Mouse (Mus musculus) thymus, postnatal 4 days (tissue): Measurements from ENCODE around the gene Parp16.
"Not testable (repeated sequence)": the region's sequence is repeated elsewhere in the genome, so short reads cannot be mapped to it uniquely, and the experiment has no call there.

Source experiments
- DNase-seq: peaks from one replicate; pipeline ENCODE4 v3.0.0; 2021

Parp16 gene

DNA sequence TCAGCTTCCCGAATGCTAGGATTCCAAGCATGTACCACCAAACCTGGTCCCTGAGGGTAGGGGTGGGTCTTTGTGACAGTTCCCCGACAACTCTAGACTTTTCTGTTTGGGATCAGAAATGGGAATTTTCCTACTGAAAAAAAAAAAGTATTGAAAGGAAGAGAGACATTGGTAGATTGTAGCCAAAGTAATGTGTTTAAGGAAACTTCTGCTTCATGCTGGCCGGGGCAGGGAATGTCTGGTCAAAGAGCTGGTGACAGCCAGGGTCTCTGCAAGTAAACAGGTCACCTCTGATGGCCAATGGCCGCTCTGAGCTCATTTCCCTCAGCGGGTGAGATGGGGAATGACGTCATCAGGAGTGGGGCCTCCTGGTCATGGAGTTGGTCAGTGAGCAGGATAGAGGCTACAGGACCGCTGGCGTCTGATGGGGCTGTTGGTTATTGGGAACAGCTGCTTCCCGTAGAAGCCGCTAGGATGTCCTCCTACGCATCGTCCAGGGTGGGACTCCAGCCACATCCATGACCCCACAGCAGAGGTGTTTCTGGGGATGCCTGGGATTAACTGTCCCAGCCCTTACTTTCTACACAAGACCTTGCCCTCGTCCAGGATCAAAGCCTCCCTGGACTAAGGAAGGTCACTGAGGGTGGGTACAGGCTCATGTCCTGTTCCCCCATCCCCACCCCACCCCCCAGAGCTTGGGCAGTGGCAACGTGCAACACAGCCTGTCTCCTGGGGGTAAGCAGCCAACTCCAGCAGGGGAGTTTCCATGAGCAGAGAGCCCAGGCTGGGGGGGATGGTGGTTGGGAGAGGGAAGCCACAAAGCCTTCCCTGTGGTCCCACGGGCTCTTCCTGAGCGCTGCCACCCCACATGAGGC lies 52.6 kb downstream of the Parp16 start:
- DNase-seq, result no peak

DNA sequence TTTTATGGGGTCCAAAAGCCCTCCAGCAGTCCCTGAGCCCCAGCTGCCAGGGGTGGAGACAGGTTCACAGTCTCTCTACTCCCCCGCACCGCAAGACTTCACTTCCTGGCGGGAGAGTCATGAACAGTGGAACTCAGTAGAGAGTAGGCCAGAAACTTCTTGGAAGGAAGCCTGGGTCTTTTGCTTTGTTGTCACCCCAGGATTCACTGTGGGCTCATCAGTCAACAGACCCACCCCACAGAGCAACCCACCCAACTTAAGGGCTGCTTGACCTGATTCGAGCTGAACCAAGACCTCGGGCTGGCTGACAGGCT lies 53.2 kb downstream of the Parp16 start:
- peak; percentile 56 for DNase-seq

DNA sequence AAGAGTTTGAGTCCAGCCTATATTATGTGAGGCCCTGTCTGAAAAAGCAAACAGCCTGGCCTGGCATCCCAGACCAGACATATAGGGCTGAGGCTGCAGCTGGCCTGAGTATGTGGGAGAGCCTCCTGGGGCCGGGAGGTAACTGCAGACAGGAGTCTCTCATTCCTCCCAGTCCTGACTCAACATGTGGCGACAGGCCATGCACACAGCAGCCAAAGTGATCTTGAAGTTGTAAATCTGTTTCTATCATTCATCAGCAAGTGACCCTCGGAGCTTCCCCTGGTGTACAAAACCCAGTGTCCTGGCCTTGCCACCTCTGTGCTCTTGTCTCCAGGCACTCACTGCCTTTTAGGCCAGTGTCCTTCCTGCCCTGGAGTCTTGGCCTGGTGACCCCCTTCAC lies 56.9 kb downstream of the Parp16 start:
- DNase-seq, result no peak

DNA sequence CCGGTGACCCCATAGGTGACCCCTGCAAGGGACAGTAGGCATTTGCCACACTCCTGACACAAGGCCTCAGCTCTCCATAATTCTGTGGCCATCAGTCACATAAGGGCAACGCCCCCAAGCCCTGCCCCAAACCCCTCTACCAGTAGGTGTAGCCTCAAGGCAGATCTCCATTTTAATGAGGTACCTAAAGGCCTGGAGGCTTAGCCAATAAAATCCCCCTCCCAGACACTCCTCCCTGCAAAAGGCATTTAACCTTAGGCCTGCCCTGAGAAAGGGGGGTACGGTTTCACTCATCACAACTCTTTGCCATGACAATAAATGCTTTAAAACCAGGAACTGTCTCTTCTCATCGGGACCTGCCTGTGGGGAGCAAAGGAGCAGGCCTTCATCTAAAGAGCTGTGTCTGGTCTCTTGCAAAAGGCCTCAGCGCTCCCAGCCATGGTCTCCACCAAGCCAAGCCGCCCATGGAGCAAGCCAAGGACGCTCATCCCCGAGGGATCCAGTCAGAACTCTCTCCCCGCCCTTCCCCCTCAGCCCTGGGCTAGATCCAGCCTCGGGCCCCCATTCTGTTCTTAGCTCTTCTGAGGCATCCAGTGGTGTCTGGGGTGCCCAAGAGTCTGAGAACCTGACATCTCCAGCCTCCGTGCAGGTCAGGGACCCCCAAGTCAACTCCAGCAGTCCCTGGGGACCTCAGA lies 60.9 kb downstream of the Parp16 start:
- no peak for DNase-seq

DNA sequence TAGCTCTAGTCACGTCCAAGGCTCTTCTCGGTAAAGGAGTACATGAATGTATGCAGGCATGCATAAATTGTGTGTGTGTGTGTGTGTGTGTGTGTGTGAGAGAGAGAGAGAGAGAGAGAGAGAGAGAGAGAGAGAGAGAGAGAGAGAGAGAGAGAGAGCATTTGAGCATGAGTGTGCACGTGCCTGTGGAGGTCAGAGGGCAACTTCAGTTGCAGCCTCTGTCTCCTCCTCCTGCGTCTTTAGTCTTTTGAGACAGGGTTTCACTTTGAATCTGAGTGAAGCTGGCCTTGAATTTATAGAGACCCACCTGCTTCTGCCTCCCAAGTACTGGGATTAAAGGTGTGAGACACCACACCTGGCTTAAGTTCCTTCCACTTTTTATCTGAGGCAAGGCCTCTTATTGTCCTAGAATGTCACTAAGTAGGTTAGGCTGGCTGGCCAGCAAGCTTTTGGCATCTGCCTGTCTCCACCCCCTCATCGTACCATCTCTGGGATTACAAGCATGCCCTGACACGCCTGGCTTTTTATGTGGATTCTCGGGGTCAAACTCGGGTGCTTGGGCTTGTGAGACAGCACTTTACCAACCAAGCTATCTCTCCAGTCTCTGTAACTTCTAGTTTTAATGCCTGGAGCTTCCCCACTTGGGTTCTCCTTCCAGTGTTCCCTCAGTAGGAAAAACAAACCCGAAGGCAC lies 62.2 kb downstream of the Parp16 start:
- DNase-seq, result no peak

DNA sequence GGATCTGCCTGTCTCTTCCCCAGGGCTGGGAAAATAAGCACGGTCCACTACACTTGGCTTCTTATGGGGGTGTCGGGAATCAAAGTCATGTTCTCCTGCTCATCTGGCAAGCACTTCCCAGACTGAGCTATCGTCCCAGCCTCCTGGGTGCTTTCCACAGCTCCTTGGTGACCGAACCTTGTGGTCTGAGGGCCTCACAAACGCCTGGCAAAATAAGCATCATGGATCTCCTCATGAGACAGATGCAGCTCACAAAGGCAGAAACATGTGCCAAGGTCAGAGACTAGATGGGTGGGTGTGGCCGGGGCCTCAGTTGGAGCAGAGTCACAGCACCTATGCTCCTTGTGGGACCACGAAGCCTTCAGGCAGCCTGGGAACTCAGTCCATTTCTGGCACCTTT lies 64.2 kb downstream of the Parp16 start:
- DNase-seq, result no peak

DNA sequence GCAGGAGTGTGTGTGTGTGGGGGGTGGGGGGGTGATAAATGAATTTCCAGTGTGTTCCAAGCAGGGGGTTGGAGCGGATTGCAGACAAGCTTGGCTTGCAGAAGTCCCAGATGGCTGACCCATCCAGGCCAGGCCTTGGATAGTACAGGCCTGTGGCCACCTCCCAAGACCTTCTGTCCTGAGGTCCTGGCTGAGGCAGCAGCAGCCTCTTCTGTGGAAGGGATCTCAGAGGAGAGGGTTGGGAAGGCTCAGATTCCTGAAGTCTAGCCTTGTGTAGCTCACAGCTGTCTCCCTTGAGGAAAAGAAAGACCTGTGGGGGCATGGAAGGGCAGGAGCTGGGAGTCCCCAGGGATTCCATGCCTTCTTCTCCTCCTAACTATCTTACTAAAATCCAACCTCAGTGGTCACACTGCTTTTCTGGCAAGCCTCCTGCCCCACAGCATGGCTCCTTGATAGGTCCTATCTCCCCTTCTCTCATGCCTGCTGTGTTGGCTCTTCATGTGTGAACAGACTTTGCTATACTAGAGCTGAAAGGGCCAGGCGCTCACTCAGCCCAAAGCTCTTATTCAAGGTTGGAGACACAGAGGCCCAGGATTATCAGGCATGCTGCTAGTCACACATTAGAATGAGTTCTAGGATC lies 66.6 kb downstream of the Parp16 start:
- no peak for DNase-seq

DNA sequence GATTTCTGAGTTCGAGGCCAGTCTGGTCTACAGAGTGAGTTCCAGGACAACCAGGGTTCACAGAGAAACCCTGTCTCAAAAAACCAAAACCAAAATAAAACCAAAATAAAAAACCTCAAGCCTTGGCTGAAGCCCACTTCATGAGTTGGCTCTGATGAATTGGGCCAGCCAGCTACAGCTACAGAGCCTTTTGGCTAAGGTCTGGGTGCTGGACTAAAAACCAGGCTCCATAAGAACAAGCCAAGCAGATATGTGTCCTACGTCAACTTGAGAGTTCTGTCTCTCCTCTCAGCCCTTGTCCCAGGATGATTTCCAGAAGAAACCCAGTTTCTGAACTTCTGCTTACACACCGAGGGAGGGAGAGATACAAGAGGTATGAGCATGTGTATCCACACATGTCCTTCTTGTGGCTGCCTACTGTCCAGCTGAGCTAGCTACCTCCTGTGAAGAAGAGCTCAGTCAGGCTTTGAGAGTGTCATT lies 67.5 kb downstream of the Parp16 start:
- no peak for DNase-seq

DNA sequence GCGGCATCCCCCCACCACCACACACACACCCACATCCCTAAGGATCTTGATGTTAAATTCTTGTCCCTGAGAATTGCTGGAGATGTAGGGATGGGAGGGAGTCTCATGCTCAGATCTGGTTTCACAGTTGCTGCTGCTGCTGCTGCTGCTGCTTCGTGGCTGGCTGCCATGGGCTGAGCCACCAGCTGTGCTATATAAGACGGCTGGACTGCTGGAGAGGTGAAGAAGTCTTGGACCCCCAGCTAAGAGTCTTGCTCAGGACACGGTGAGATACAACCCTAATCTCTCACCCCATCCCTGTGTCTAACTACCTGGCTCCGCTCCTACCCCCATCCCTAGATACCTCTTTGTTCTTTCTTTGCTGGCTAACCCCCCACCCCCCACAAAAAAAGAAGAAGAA lies 69.8 kb downstream of the Parp16 start, which contains the start of gene Cilp:
TSS of gene Cilp (plus strand) at position 222 of the 400 bp plus-strand sequence.
- no peak for DNase-seq

DNA sequence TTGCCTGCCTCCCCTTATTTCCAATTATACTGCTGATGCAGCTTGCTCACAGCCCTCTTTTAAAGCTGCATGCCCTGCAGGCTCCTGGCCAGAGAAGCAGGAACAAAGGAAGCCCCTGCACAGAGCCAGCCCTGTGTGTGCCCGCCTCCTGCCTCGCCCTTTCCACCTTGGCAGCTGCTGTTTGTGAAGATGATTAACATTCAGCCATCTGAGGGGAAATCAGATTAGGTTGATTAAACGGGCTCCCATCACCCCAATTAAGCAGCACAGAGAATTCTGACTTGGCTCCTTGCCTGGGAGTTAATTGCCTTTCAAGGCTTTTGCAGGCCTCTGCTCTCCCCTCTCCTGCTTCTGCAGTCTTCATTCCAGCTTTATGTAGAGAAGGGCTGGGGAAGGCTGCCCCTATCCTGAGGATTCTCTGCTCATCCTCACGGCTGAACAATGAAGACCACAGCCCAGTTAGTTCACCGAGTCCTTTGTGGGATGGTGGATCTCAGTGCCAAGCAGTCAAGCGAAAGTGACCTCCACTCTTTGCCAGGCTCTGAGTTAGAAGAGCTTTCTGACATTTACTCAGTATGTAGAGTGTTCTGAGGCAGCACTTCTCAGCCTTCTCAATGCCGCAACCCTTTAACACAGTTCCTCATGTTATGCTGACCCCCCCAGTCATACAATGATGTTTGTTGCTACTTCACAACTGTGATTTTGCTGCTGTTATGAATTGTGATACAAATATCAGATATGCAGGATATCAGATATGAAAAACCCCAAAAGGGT lies 72.8 kb downstream of the Parp16 start:
- DNase-seq, result no peak

DNA sequence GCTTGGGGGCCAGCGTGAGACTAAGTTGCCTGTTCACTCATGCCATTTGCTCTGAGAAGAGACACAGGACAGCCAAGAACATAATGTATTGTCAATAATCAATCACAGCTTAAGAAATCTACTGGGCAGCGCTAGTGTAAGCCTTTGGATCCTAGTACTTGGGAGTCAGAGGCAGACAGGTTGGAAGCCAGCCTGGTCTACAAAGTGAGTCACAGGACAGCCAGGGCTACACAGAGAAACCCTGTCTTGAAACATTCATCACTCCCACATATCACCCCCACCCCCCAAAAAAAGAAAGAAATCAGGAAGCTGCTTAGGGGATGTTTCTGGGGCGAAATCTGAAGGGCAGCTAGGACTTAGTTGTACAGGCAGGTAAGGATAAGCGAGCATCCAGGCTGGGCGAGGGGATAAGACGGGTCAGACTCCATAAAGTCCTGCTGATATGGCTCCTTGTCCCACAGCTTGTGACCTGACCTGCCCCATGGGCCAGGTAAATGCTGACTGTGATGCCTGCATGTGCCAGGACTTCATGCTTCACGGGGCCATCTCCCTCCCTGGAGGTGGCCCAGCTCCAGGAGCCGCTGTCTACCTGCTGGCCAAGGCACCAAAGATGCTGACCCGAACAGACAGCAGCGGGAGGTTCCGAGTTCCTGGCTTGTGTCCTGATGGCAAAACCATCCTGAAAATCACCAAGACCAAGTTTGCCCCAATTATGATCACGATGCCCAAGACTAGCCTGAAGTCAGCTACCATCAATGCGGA lies 78.1 kb downstream of the Parp16 start:
- DNase-seq, result no peak

DNA sequence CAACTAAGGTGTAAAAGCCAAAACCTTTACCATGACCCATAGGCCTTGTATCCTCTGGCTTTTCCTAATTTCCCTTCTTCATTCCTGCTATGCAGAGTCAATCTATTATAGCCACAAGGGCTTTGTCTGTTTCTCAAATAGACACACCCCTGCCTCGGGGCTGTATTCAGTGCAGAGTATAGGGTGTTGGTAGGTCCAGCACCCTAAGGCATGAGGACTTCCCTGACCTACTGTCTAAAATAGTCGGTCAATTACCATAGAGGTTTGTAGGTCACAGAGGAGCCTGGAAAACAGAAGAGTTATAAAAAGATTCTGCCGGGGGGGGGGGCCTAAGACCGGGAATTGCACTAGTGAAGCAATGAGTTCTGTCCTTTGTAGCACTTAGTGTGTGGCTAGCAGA lies 78.7 kb downstream of the Parp16 start:
- no peak for DNase-seq

DNA sequence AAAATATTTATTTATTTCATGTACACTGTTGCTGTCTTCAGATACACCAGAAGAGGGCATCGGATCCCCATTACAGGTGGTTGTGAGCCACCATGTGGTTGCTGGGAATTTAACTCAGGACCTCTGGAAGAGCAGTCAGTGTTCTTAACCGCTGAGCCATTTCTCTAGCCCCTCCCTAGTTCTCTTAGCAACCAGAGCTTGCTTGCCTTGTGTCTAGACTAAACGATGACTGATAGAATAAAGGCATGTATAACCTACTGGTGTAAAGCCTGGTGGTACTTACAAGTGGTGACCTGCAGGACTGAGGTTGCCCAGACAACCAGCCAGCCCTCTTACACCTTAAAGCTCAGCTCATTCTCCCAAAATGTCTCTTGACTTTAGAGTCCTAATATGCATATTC lies 79.7 kb downstream of the Parp16 start:
- not testable (repeated sequence) for DNase-seq

DNA sequence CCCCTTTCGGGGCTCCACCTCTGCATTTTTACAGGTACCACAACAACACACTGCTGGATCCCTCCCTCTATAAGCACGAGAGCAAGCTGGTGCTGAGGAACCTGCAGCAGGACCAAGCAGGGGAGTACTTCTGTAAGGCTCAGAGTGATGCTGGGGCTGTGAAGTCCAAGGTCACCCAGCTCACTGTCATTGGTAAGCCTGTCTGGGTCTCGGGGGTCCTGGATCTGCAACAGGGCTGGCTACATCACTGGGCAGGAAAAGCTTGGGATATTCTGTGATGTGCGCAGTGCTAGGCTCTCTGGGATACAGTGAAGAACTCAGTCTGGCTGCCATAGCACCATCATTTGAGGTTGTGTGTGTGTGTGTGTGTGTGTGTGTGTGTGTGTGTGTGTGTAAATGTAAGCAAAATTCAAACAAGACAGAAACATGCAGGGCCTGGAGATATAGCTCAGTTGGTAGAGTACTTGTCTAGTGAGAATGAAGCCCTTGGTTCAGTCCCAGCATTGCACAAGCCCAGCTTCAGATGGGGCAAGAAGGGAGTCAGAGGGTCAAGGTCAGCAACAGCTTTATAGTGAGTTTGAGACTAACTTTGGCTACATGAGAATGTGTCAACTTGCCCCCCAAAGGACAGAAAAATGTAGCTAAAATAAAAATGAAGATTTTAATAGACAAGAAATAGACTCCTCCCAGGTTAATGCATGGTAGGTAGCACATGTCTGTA lies 80.8 kb downstream of the Parp16 start:
- no peak for DNase-seq

DNA sequence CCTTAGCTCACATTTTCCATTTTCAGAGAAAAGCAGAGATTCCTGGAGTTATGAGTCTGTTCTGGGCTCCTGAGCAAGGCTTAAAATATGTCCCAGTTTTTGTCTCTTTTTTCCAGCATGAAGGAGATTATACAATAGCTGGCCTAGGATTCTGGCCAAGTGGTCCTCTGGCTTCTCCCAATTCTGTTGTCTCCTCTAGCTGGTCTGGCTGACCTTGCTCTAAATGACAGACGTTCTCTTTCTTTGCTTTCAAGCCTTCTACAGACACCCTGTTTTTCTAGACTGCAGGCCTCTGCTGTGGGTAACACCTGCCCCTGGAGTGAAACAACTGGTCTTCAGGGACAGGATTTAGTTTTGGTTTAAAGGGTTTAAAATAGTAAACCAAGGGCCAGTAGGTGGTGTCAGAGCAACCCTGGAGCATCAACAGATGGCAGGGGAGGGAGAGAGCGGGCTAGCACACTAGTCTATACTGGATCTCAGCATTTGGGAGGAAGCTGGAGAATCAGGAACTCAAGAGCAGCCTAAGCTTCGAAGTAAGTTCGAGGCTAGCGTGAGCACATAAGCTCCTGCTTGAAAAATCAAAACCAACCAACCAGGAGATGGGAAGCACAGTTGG lies 86.5 kb downstream of the Parp16 start:
- DNase-seq, result no peak

DNA sequence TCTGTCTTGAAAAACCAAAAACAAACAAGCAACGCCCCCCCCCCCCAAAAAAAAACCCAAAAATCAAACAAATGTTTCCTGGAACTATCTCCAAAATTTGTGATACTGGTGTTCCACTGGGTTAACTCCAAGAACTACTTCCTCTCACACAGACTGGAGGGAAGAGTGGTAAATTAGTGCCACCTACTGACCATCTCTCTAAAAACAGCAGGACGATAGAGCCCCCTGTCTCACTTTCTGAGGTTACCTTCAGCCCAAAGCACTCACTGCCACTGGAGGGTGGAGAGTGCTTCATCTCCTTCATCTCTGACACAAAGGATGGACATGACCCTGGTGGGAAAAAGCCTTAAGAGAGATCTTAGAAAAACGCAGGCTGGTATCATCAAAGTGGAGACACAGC lies 88.1 kb downstream of the Parp16 start:
- peak; percentile 17 for DNase-seq

DNA sequence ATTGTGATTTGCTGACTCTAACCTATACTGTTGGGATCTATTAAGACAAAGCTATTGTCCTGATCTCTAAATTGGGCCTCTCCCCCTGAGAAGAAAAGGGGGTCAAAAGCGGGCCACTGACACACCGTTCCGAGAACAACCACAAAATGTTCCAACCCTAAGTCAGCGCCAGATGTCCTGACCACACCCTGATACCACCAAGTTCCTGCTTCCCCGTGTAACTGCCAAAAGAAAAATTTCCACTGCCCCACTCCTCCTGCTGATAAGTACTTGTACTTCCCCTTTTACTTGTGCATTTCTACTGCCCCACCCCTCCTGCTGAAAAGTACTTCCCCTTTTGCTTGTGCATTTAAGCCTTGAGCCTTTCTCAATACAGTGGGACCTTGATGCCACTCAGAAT lies 93.1 kb downstream of the Parp16 start:
- DNase-seq, result not testable (repeated sequence)
